Mouse (Mus musculus): ENCODE measurements around the gene Glul. TPM values are rescaled to one million over a fixed set of nuclear protein-coding genes. Genes with fewer than 3 reads are reported as not detected.

Glul gene
- polyA plus RNA-seq, 1 experiment from 2014 or later, result 330 TPM

- DNase-seq (ENCODE audit: low spot score), result no peak
- Histone ChIP-seq H3K27me3 (ENCODE audit: control insufficient read depth, insufficient read depth, low read length) (no peaks in the 10 kb centered on the region), H3K27ac (replicated peaks) (no peak overlapping the region), H3K4me3 (ENCODE audit: low read depth, low read length) (no peak overlapping the region), H3K9me3 (ENCODE audit: control insufficient read depth, low read length) (no peaks in the 10 kb centered on the region), H3K4me1 (replicated peaks; ENCODE audit: control insufficient read depth, insufficient read depth) (peaks cover 2% of the 10 kb centered on the region; the same call in 1 of the 2 replicates), H3K4me2 (replicated peaks; ENCODE audit: low read depth) (no peak overlapping the region), H3K9ac (ENCODE audit: low read length) (no peak overlapping the region), H3K36me3 (ENCODE audit: control insufficient read depth, insufficient read depth, low read length) (peaks cover 49% of the 10 kb centered on the region)
- no peak for TF ChIP-seq CTCF (IDR thresholded peaks at IDR 0.05; ENCODE audit: low read depth)
- no peak for TF ChIP-seq EP300 (optimal IDR thresholded peaks at IDR 0.05)
- 96% methylated on average over 3 of the region's 3 CpGs for WGBS
- no peak for ATAC-seq (ENCODE audit: low FRiP score, low TSS enrichment)
Measured at GRCm38 (mm10) chr1:153905884-153906283, 6.1 kb downstream of the Glul start.

GRCm38 (mm10) chr1:153908208-153908607, 8.5 kb downstream of the Glul start:
- Histone ChIP-seq H3K4me3 (ENCODE audit: low read depth, low read length) (no peak overlapping the region), H3K36me3 (ENCODE audit: control insufficient read depth, insufficient read depth, low read length) (peaks cover 45% of the 10 kb centered on the region), H3K9me3 (ENCODE audit: control insufficient read depth, low read length) (no peaks in the 10 kb centered on the region), H3K4me1 (replicated peaks; ENCODE audit: control insufficient read depth, insufficient read depth) (0 out of 2 replicates have a peak, but pooled peaks cover 2% of the 10 kb centered on the region), H3K4me2 (replicated peaks; ENCODE audit: low read depth) (no peak overlapping the region), H3K27me3 (ENCODE audit: control insufficient read depth, insufficient read depth, low read length) (no peaks in the 10 kb centered on the region), H3K9ac (ENCODE audit: low read length) (no peak overlapping the region), H3K27ac (replicated peaks) (no peak overlapping the region)
- TF ChIP-seq CTCF (IDR thresholded peaks at IDR 0.05; ENCODE audit: low read depth) (no peak), EP300 (optimal IDR thresholded peaks at IDR 0.05) (no peak)
- DNase-seq (ENCODE audit: low spot score) (no peak), ATAC-seq (ENCODE audit: low FRiP score, low TSS enrichment) (no peak)
- 77% methylated on average over 6 of the region's 6 CpGs for WGBS

GRCm38 (mm10) chr1:153908741-153909140, 9.0 kb downstream of the Glul start:
- TF ChIP-seq EP300 (optimal IDR thresholded peaks at IDR 0.05), result no peak
- no peak for TF ChIP-seq CTCF (IDR thresholded peaks at IDR 0.05; ENCODE audit: low read depth)
- DNase-seq (ENCODE audit: low spot score) (no peak), ATAC-seq (ENCODE audit: low FRiP score, low TSS enrichment) (no peak)
- Histone ChIP-seq H3K9me3 (ENCODE audit: control insufficient read depth, low read length) (no peaks in the 10 kb centered on the region), H3K27me3 (ENCODE audit: control insufficient read depth, insufficient read depth, low read length) (no peaks in the 10 kb centered on the region), H3K27ac (replicated peaks) (no peak overlapping the region), H3K4me2 (replicated peaks; ENCODE audit: low read depth) (no peak overlapping the region), H3K4me3 (ENCODE audit: low read depth, low read length) (no peak overlapping the region), H3K36me3 (ENCODE audit: control insufficient read depth, insufficient read depth, low read length) (peaks cover 42% of the 10 kb centered on the region), H3K4me1 (replicated peaks; ENCODE audit: control insufficient read depth, insufficient read depth) (0 out of 2 replicates have a peak, but pooled peaks cover 2% of the 10 kb centered on the region), H3K9ac (ENCODE audit: low read length) (no peak overlapping the region)
- WGBS, result 87% methylated on average over 4 of the region's 4 CpGs

GRCm38 (mm10) chr1:153909213-153909962, 9.6 kb downstream of the Glul start:
- H3K4me1 ChIP-seq (replicated peaks; ENCODE audit: control insufficient read depth, insufficient read depth), result 0 out of 2 replicates have a peak, but pooled peaks cover 2% of the 10 kb centered on the region
- no peaks in the 10 kb centered on the region for H3K27me3 ChIP-seq (ENCODE audit: control insufficient read depth, insufficient read depth, low read length)
- H3K4me2 ChIP-seq (replicated peaks; ENCODE audit: low read depth), result no peak overlapping the region
- H3K4me3 ChIP-seq (ENCODE audit: low read depth, low read length), result no peak overlapping the region
- no peak overlapping the region for H3K9ac ChIP-seq (ENCODE audit: low read length)
- TF ChIP-seq EP300 (optimal IDR thresholded peaks at IDR 0.05) (no peak), CTCF (IDR thresholded peaks at IDR 0.05; ENCODE audit: low read depth) (no peak)
- H3K36me3 ChIP-seq (ENCODE audit: control insufficient read depth, insufficient read depth, low read length), result peaks cover 38% of the 10 kb centered on the region
- ATAC-seq (ENCODE audit: low FRiP score, low TSS enrichment) (no peak), DNase-seq (ENCODE audit: low spot score) (no peak)
- H3K9me3 ChIP-seq (ENCODE audit: control insufficient read depth, low read length), result no peaks in the 10 kb centered on the region
- H3K27ac ChIP-seq (replicated peaks), result no peak overlapping the region; the same call in 1 of the 2 replicates
- whole genome bisulfite sequencing, result 65% methylated on average over 10 of the region's 10 CpGs

GRCm38 (mm10) chr1:153909963-153910291, 10.2 kb downstream of the Glul start:
- DNase-seq (ENCODE audit: low spot score), result no peak
- peaks cover 34% of the 10 kb centered on the region for H3K36me3 ChIP-seq (ENCODE audit: control insufficient read depth, insufficient read depth, low read length)
- H3K27ac ChIP-seq (replicated peaks), result peak overlapping the region; percentile 61; the same call in 1 of the 2 replicates
- no peak overlapping the region for H3K4me2 ChIP-seq (replicated peaks; ENCODE audit: low read depth)
- TF ChIP-seq CTCF (IDR thresholded peaks at IDR 0.05; ENCODE audit: low read depth) (no peak), EP300 (optimal IDR thresholded peaks at IDR 0.05) (no peak)
- peak; percentile 54 for ATAC-seq (ENCODE audit: low FRiP score, low TSS enrichment)
- 0 out of 2 replicates have a peak, but pooled peaks cover 2% of the 10 kb centered on the region for H3K4me1 ChIP-seq (replicated peaks; ENCODE audit: control insufficient read depth, insufficient read depth)
- 80% methylated on average over 9 of the region's 9 CpGs for WGBS
- no peak overlapping the region for H3K4me3 ChIP-seq (ENCODE audit: low read depth, low read length)
- no peaks in the 10 kb centered on the region for H3K9me3 ChIP-seq (ENCODE audit: control insufficient read depth, low read length)
- H3K9ac ChIP-seq (ENCODE audit: low read length), result no peak overlapping the region
- H3K27me3 ChIP-seq (ENCODE audit: control insufficient read depth, insufficient read depth, low read length), result no peaks in the 10 kb centered on the region

GRCm38 (mm10) chr1:153910423-153910822, 10.7 kb downstream of the Glul start:
- H3K4me2 ChIP-seq (replicated peaks; ENCODE audit: low read depth), result no peak overlapping the region
- 0 out of 2 replicates have a peak, but pooled peaks cover 2% of the 10 kb centered on the region for H3K4me1 ChIP-seq (replicated peaks; ENCODE audit: control insufficient read depth, insufficient read depth)
- WGBS, result 78% methylated on average over 5 of the region's 5 CpGs
- ATAC-seq (ENCODE audit: low FRiP score, low TSS enrichment), result peak; percentile 26; the same call in 1 of the 2 replicates
- TF ChIP-seq EP300 (optimal IDR thresholded peaks at IDR 0.05) (no peak), CTCF (IDR thresholded peaks at IDR 0.05; ENCODE audit: low read depth) (no peak)
- peaks cover 29% of the 10 kb centered on the region for H3K36me3 ChIP-seq (ENCODE audit: control insufficient read depth, insufficient read depth, low read length)
- H3K9me3 ChIP-seq (ENCODE audit: control insufficient read depth, low read length), result no peaks in the 10 kb centered on the region
- H3K4me3 ChIP-seq (ENCODE audit: low read depth, low read length), result no peak overlapping the region
- 0 out of 2 replicates have a peak overlapping the region, but pooled peaks have one; percentile 61 for H3K27ac ChIP-seq (replicated peaks)
- DNase-seq (ENCODE audit: low spot score), result no peak
- no peaks in the 10 kb centered on the region for H3K27me3 ChIP-seq (ENCODE audit: control insufficient read depth, insufficient read depth, low read length)
- no peak overlapping the region for H3K9ac ChIP-seq (ENCODE audit: low read length)

Data from stomach, postnatal 0 days (tissue).